Mouse (Mus musculus) MEL (cell line): ENCODE results near the gene Slc2a9. TPM values are rescaled to one million over a fixed set of nuclear protein-coding genes. Genes with fewer than 3 reads are reported as not detected.

Experiments used
- DNase-seq: peaks from one replicate; pipeline ENCODE4 v3.0.0; 2011; ENCODE audit warnings: low read depth, low spot score
- H3K27ac ChIP-seq: 2 replicates; pipeline ENCODE4 v1.5.1; 2012; ENCODE audit warnings: low read depth, mild to moderate bottlenecking, control low read depth, low read length, moderate library complexity; ENCODE audit not compliant: control insufficient read depth
- H3K27me3 ChIP-seq, 2 experiments: fragments of 150-350 bp in 1 of 2; sonication (generic) in 1 of 2; 2 replicates each; pipeline ENCODE4 v1.6.1; 2012; ENCODE audit warnings: low read length in 2 of 2, mild to moderate bottlenecking in 2 of 2, improper control_type of control experiment in 1 of 2, moderate library complexity in 1 of 2; ENCODE audit not compliant: insufficient read depth in 2 of 2, control insufficient read depth in 1 of 2
- H3K36me3 ChIP-seq, 2 experiments: 2 replicates each; pipeline ENCODE4 v1.6.1; 2012 to 2014; ENCODE audit warnings: low read length in 2 of 2, improper control_type of control experiment in 1 of 2, inconsistent platforms in 1 of 2, mild to moderate bottlenecking in 1 of 2; ENCODE audit not compliant: insufficient read depth in 2 of 2, control insufficient read depth in 1 of 2
- H3K4me1 ChIP-seq, 2 experiments: fragments of 150-350 bp in 1 of 2; sonication (generic) in 1 of 2; 2 replicates each; pipeline ENCODE4 v1.6.1; 2012; ENCODE audit warnings: low read length in 2 of 2, improper control_type of control experiment in 1 of 2, mild to moderate bottlenecking in 1 of 2; ENCODE audit not compliant: insufficient read depth in 2 of 2, control insufficient read depth in 1 of 2
- H3K4me3 ChIP-seq, 2 experiments: fragments of 150-350 bp in 1 of 2; sonication (generic) in 1 of 2; 2 replicates each; pipeline ENCODE4 v1.5.1; 2012; ENCODE audit warnings: low read depth in 2 of 2, low read length in 2 of 2, mild to moderate bottlenecking in 2 of 2, moderate library complexity in 2 of 2, control low read depth in 1 of 2, improper control_type of control experiment in 1 of 2; ENCODE audit not compliant: control insufficient read depth in 1 of 2, insufficient read depth in 1 of 2
- H3K79me2 ChIP-seq: 2 replicates; pipeline ENCODE4 v1.6.1; 2012; ENCODE audit warnings: mild to moderate bottlenecking, low read length, moderate library complexity; ENCODE audit not compliant: control insufficient read depth, poor library complexity, insufficient read depth
- H3K9ac ChIP-seq: 2 replicates; pipeline ENCODE4 v1.6.1; 2012; ENCODE audit warnings: low read depth, mild to moderate bottlenecking, control low read depth, low read length, moderate library complexity; ENCODE audit not compliant: control insufficient read depth, poor library complexity, severe bottlenecking
- H3K9me3 ChIP-seq: fragments of 150-350 bp; sonication (generic); replicated peaks from 2 replicates; pipeline ENCODE4 v1.6.1; 2012; ENCODE audit warnings: mild to moderate bottlenecking, low read length, improper control_type of control experiment, moderate library complexity; ENCODE audit not compliant: insufficient read depth
- E2F4 ChIP-seq: IDR thresholded peaks from 2 replicates; pipeline ENCODE4 v1.6.1; 2011; ENCODE audit warnings: low read depth, low read length, improper control_type of control experiment, borderline replicate concordance
- ELF1 ChIP-seq: IDR thresholded peaks from 2 replicates; pipeline ENCODE4 v1.6.1; 2014; ENCODE audit warnings: low read depth, mild to moderate bottlenecking, inconsistent platforms, low read length, improper control_type of control experiment, moderate library complexity
- EP300 ChIP-seq, 2 experiments: IDR thresholded peaks; 2 replicates each; pipeline ENCODE4 v1.6.1; 2011; ENCODE audit warnings: improper control_type of control experiment in 2 of 2, low read length in 2 of 2, low read depth in 1 of 2, mild to moderate bottlenecking in 1 of 2
- ETS1 ChIP-seq: IDR thresholded peaks from 2 replicates; pipeline ENCODE4 v1.6.1; 2012; ENCODE audit warnings: low read depth, mild to moderate bottlenecking, inconsistent platforms, low read length, improper control_type of control experiment, moderate library complexity
- GATA1 ChIP-seq: IDR thresholded peaks from 2 replicates; pipeline ENCODE4 v1.6.1; 2011; ENCODE audit warnings: low read depth, low read length, improper control_type of control experiment
- JUND ChIP-seq: IDR thresholded peaks from 2 replicates; pipeline ENCODE4 v1.6.1; 2011; ENCODE audit warnings: low read depth, mild to moderate bottlenecking, improper control_type of control experiment, low read length
- KAT2A ChIP-seq: conservative IDR thresholded peaks from 2 replicates; pipeline ENCODE4 v1.6.1; 2012; ENCODE audit warnings: low read depth, low read length, improper control_type of control experiment, inconsistent platforms
- MAFK ChIP-seq: IDR thresholded peaks from 2 replicates; pipeline ENCODE4 v1.6.1; 2011; ENCODE audit warnings: low read depth, mild to moderate bottlenecking, low read length, improper control_type of control experiment, borderline replicate concordance
- MYC ChIP-seq: IDR thresholded peaks from 2 replicates; pipeline ENCODE4 v1.6.1; 2011; ENCODE audit warnings: low read depth, mild to moderate bottlenecking, low read length, improper control_type of control experiment, moderate library complexity
- POLR2A ChIP-seq, 2 experiments: IDR thresholded peaks; 2 replicates each; pipeline ENCODE4 v1.6.1; 2011 to 2012; ENCODE audit warnings: low read length in 2 of 2, mild to moderate bottlenecking in 2 of 2, control low read depth in 1 of 2, improper control_type of control experiment in 1 of 2, low read depth in 1 of 2, moderate library complexity in 1 of 2; ENCODE audit not compliant: control insufficient read depth in 1 of 2, insufficient read depth in 1 of 2, poor library complexity in 1 of 2
- RCOR1 ChIP-seq: IDR thresholded peaks from 2 replicates; pipeline ENCODE4 v1.6.1; 2012; ENCODE audit warnings: low read depth, mild to moderate bottlenecking, inconsistent platforms, low read length, improper control_type of control experiment
- SIN3A ChIP-seq: IDR thresholded peaks from 2 replicates; pipeline ENCODE4 v1.6.1; 2012; ENCODE audit warnings: low read length, improper control_type of control experiment, inconsistent platforms
- TAL1 ChIP-seq: IDR thresholded peaks from 2 replicates; pipeline ENCODE4 v1.6.1; 2012; ENCODE audit warnings: mild to moderate bottlenecking, inconsistent platforms, low read length, moderate library complexity, mixed read lengths
- TCF12 ChIP-seq: IDR thresholded peaks from 2 replicates; pipeline ENCODE4 v1.6.1; 2014; ENCODE audit warnings: low read depth, mild to moderate bottlenecking, inconsistent platforms, low read length, improper control_type of control experiment, moderate library complexity
- UBTF ChIP-seq: IDR thresholded peaks from 2 replicates; pipeline ENCODE4 v1.6.1; 2012; ENCODE audit warnings: low read depth, mild to moderate bottlenecking, inconsistent platforms, low read length, improper control_type of control experiment, moderate library complexity, borderline replicate concordance; ENCODE audit not compliant: insufficient read depth
- USF1 ChIP-seq: IDR thresholded peaks from 2 replicates; pipeline ENCODE4 v1.6.1; 2014; ENCODE audit warnings: low read depth, mild to moderate bottlenecking, inconsistent platforms, low read length, improper control_type of control experiment, moderate library complexity
- ZC3H11A ChIP-seq: IDR thresholded peaks from 2 replicates; pipeline ENCODE4 v1.6.1; 2012; ENCODE audit warnings: low read depth, mild to moderate bottlenecking, inconsistent platforms, low read length, improper control_type of control experiment
- polyA plus RNA-seq, 2 experiments: library from polyadenylated mRNA; stranded (reverse) in 1 of 2; unstranded in 1 of 2; fragments of >175 nt in 1 of 2; fragments of >200 nt in 1 of 2; gene quantifications; 2 replicates each; pipeline versions ENCODE4 v1.2.1 to v1.2.4; 2012; ENCODE audit warnings: low replicate concordance in 2 of 2, low read depth in 1 of 2; ENCODE audit not compliant: insufficient read length in 2 of 2, insufficient read depth in 1 of 2, missing spikeins in 1 of 2
- total RNA-seq: library from RNA; depleted of rRNA; stranded (reverse); fragments of 300-350 nt; gene quantifications from 2 replicates; pipeline ENCODE4 v1.2.3, GENCODE M21; 2012

Slc2a9 gene
- total and polyA plus RNA-seq, 3 experiments = 1.1 to 4.2 TPM; not detected in 1

- peaks cover 0 to 16% of the 10 kb centered on the region in 2 experiments; a peak in 2 of 4 replicates for H3K36me3 ChIP-seq
- H3K9ac ChIP-seq = no peak overlapping the region
- no peaks in the 10 kb centered on the region for H3K79me2 ChIP-seq
- H3K9me3 ChIP-seq = no peaks in the 10 kb centered on the region
- TF ChIP-seq ZC3H11A = no peak
- TF ChIP-seq UBTF = no peak
- no peak for TF ChIP-seq MAFK
- no peak for TF ChIP-seq POLR2A (IDR thresholded peaks at IDR 0.05; ENCODE audit: control insufficient read depth in 1 of 2, insufficient read depth in 1 of 2, low read depth in 1 of 2, low read length in 2 of 2, poor library complexity in 1 of 2)
- peaks cover 0 to 15% of the 10 kb centered on the region in 2 experiments; a peak in 3 of 4 replicates for H3K4me1 ChIP-seq
- H3K4me3 ChIP-seq = no peak overlapping the region
- no peak overlapping the region for H3K27ac ChIP-seq
- no peaks in the 10 kb centered on the region for H3K27me3 ChIP-seq
- no peak for DNase-seq
Measured at GRCm38 (mm10) chr5:38512991-38513390, 10.0 kb upstream of the Slc2a9 start.

GRCm38 (mm10) chr5:38509568-38509967, 6.6 kb upstream of the Slc2a9 start:
- Histone ChIP-seq H3K79me2 (no peaks in the 10 kb centered on the region; the same call in 1 of the 2 replicates), H3K36me3 (peaks cover 0 to 32% of the 10 kb centered on the region in 2 experiments; a peak in 2 of 4 replicates), H3K27me3 (no peaks in the 10 kb centered on the region), H3K9me3 (no peaks in the 10 kb centered on the region), H3K4me1 (peaks cover 10 to 32% of the 10 kb centered on the region in 2 experiments), H3K4me3 (no peak overlapping the region), H3K9ac (no peak overlapping the region), H3K27ac (peak overlapping the region; percentile 94)
- no peak for TF ChIP-seq POLR2A (IDR thresholded peaks at IDR 0.05; ENCODE audit: control insufficient read depth in 1 of 2, insufficient read depth in 1 of 2, low read depth in 1 of 2, low read length in 2 of 2, poor library complexity in 1 of 2)
- peak; percentile 78 for TF ChIP-seq SIN3A
- TF ChIP-seq GATA1 = peak; percentile 100
- no peak for TF ChIP-seq RCOR1
- TF ChIP-seq TCF12 = peak; percentile 97
- peak; percentile 64; the same call in 1 of the 2 replicates for TF ChIP-seq MYC
- TF ChIP-seq ETS1 = peak; percentile 97
- TF ChIP-seq USF1 = no peak
- TF ChIP-seq EP300 (IDR thresholded peaks at IDR 0.05; ENCODE audit: low read depth in 1 of 2, low read length in 2 of 2) = peak; percentile 94 to 98
- peak; percentile 99 for TF ChIP-seq TAL1
- 0 out of 2 replicates have a peak, but pooled peaks have one; percentile 65 for TF ChIP-seq E2F4
- TF ChIP-seq JUND = 0 out of 2 replicates have a peak, but pooled peaks have one; percentile 46
- peak; percentile 43; the same call in 1 of the 2 replicates for TF ChIP-seq ELF1
- no peak for TF ChIP-seq KAT2A
- peak; percentile 93 for DNase-seq
